Mouse (Mus musculus): Measurements from ENCODE around the gene Zfp952. TPM values are rescaled to one million over a fixed set of nuclear protein-coding genes. Genes with fewer than 3 reads are reported as not detected.

The Zfp952 gene
- polyA plus RNA-seq (2016; fragmentation: Nextera tagmentation; extraction: Ambion mirVana): 18.9 and 19.0 TPM in 2 replicates

GRCm38 (mm10) chr17:32992699-32993474, at the start of gene Zfp952:
TSS of gene Zfp952 (plus strand) at chr17:32993129.
- H3K4me3 ChIP-seq: peak within 1 kb of the TSS; percentile 77
- WGBS: 1% methylated on average over 21 of the region's 21 CpGs

DNA sequence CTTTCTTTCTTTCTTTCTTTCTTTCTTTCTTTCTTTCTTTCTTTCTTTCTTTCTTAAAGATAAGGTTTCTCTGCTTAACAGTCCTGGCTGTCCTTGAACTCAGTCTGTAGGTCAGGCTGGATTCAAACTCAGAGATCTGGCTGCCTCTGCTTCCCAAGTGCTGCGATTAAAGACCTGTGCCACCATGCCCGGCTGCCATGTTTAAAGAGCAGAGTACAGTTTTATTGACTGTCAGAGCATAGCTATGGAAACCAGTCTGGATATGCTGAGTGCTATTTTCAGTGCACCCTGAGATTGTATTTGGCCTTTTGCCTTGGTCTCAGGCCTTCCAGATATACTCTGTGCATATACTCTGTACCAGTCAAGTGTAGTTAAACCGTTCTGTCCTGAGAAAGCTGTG, 49.3 kb upstream of the Zfp952 start:
- no peaks in the 10 kb centered on the region for H3K4me1 ChIP-seq
- H3K9ac ChIP-seq (replicated peaks): no peak overlapping the region
- 90% methylated on average over 3 of the region's 3 CpGs for WGBS

More at GRCm38 (mm10) chr17:32992699-32993474, at the start of gene Zfp952:
- peaks cover 26% of the 10 kb centered on the region for H3K36me3 ChIP-seq
- H3K4me2 ChIP-seq (replicated peaks): peak within 1 kb of the TSS; percentile 85
- H3K4me1 ChIP-seq: peaks cover 11% of the 10 kb centered on the region
- H3K9me3 ChIP-seq: no peaks in the 10 kb centered on the region
- H3K27me3 ChIP-seq: no peaks in the 10 kb centered on the region; the same call in 1 of the 2 replicates
- peak; percentile 91 for ATAC-seq (ENCODE audit: low FRiP score, low read depth)
- peak within 1 kb of the TSS; percentile 63 for H3K9ac ChIP-seq (replicated peaks)
- peak within 1 kb of the TSS; percentile 57 for H3K27ac ChIP-seq (replicated peaks)

GRCm38 (mm10) chr17:32944402-32945035, 48.4 kb upstream of the Zfp952 start:
- no peaks in the 10 kb centered on the region; the same call in 1 of the 2 replicates for H3K27me3 ChIP-seq
- H3K9ac ChIP-seq (replicated peaks): no peak overlapping the region
- H3K9me3 ChIP-seq: no peaks in the 10 kb centered on the region
- H3K4me2 ChIP-seq (replicated peaks): no peak overlapping the region
- H3K4me1 ChIP-seq: no peaks in the 10 kb centered on the region
- WGBS: 75% methylated on average over 3 of the region's 3 CpGs
- no peak overlapping the region for H3K27ac ChIP-seq (replicated peaks)
- H3K36me3 ChIP-seq: no peaks in the 10 kb centered on the region
- no peak overlapping the region for H3K4me3 ChIP-seq
- ATAC-seq (ENCODE audit: low FRiP score, low read depth): no peak

More for the DNA sequence above, 49.3 kb upstream of the Zfp952 start:
- H3K4me3 ChIP-seq: no peak overlapping the region
- no peaks in the 10 kb centered on the region for H3K9me3 ChIP-seq
- no peaks in the 10 kb centered on the region; the same call in 1 of the 2 replicates for H3K27me3 ChIP-seq
- ATAC-seq (ENCODE audit: low FRiP score, low read depth): no peak
- no peaks in the 10 kb centered on the region for H3K36me3 ChIP-seq
- no peak overlapping the region for H3K4me2 ChIP-seq (replicated peaks)
- no peak overlapping the region for H3K27ac ChIP-seq (replicated peaks)

DNA sequence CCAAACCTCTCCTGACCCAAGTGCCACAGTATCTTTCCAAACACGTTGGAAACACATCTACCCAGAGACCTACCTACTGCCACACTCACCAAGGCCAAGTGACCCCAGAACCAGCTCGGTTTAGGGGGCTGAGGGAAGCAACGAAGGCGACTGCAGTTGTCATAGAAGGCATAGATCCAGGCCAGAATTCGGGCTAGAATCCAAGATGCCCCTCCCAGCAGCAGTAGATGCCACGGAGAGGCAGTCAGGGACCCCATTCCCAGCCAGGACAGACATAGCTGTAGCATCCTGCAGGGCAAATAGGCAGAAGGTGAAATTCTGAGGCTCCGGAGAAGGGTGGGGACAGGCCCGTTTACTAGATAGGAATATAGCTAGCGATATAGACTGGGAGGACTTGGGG, 46.2 kb upstream of the Zfp952 start:
- no peak overlapping the region for H3K27ac ChIP-seq (replicated peaks)
- H3K9me3 ChIP-seq: no peaks in the 10 kb centered on the region
- no peaks in the 10 kb centered on the region for H3K36me3 ChIP-seq
- peak overlapping the region; percentile 33 for H3K4me3 ChIP-seq
- no peaks in the 10 kb centered on the region for H3K4me1 ChIP-seq
- H3K9ac ChIP-seq (replicated peaks): no peak overlapping the region
- WGBS: 72% methylated on average over 9 of the region's 9 CpGs
- no peak for ATAC-seq (ENCODE audit: low FRiP score, low read depth)
- H3K27me3 ChIP-seq: no peaks in the 10 kb centered on the region; the same call in 1 of the 2 replicates
- peak overlapping the region; percentile 39 for H3K4me2 ChIP-seq (replicated peaks)

DNA sequence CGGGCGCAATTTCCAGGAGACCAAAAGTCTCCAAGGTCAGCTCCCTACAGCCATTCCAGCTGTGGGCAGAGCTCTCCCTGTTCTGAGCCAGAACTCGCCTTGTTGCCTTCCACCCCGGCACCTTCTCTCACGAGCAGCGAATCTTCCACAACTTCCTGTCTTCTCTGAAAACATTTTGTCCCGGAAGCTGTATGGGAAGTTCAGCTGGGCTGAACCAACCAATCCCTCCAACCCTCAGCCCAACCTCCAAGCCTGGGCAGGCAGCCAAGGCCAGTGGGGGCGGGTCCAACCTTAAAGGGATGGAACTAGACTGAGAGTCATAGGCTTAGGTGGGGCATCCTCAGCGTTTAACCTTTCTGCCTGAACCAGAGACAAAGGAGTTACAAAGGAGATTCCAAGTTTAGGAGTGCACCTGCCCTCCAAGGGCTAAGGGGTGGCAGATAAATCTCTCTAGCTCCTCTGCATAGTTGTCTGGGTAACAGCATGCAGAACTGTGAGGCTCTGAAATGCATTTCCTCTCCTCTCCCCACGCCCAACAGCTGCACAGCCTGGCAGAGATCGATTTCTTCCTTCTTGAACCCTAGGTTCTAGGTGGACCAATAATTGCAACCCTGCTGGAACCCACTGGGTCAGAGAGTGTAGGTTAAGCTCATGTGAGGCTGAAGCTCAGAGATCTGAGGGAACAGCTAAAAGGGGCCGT, 45.6 kb upstream of the Zfp952 start, which contains the start of gene Cyp4f13:
TSS of gene Cyp4f13 (minus strand) at position 188 of the 700 bp plus-strand sequence.
- 46% methylated on average over 12 of the region's 12 CpGs for WGBS
- Histone ChIP-seq H3K27ac (replicated peaks) (no peak within 1 kb of the TSS), H3K36me3 (no peaks in the 10 kb centered on the region), H3K4me3 (peak within 1 kb of the TSS; percentile 33), H3K9ac (replicated peaks) (no peak within 1 kb of the TSS), H3K27me3 (no peaks in the 10 kb centered on the region; the same call in 1 of the 2 replicates), H3K9me3 (no peaks in the 10 kb centered on the region), H3K4me1 (no peaks in the 10 kb centered on the region), H3K4me2 (replicated peaks) (peak within 1 kb of the TSS; percentile 39)
- ATAC-seq (ENCODE audit: low FRiP score, low read depth): 0 out of 2 replicates have a peak, but pooled peaks have one; percentile 44

- H3K4me1 ChIP-seq: no peaks in the 10 kb centered on the region
- H3K4me2 ChIP-seq (replicated peaks): no peak overlapping the region
- 93% methylated on average over 3 of the region's 3 CpGs for WGBS
- no peaks in the 10 kb centered on the region for H3K36me3 ChIP-seq
- H3K4me3 ChIP-seq: no peak overlapping the region
- H3K27ac ChIP-seq (replicated peaks): no peak overlapping the region
- no peaks in the 10 kb centered on the region; the same call in 1 of the 2 replicates for H3K27me3 ChIP-seq
- H3K9me3 ChIP-seq: no peaks in the 10 kb centered on the region
- ATAC-seq (ENCODE audit: low FRiP score, low read depth): no peak
- no peak overlapping the region for H3K9ac ChIP-seq (replicated peaks)
Observed at GRCm38 (mm10) chr17:32950136-32950535, 42.8 kb upstream of the Zfp952 start.

- WGBS: 81% methylated on average over 11 of the region's 11 CpGs
- no peak for ATAC-seq (ENCODE audit: low FRiP score, low read depth)
- no peak overlapping the region for H3K4me2 ChIP-seq (replicated peaks)
- no peaks in the 10 kb centered on the region for H3K9me3 ChIP-seq
- H3K9ac ChIP-seq (replicated peaks): no peak overlapping the region
- no peaks in the 10 kb centered on the region; the same call in 1 of the 2 replicates for H3K27me3 ChIP-seq
- H3K36me3 ChIP-seq: no peaks in the 10 kb centered on the region
- no peak overlapping the region for H3K27ac ChIP-seq (replicated peaks)
- H3K4me3 ChIP-seq: no peak overlapping the region
- H3K4me1 ChIP-seq: no peaks in the 10 kb centered on the region
Observed at GRCm38 (mm10) chr17:32951006-32951405, 41.9 kb upstream of the Zfp952 start.

- H3K9ac ChIP-seq (replicated peaks): no peak overlapping the region
- no peaks in the 10 kb centered on the region for H3K9me3 ChIP-seq
- no peak for ATAC-seq (ENCODE audit: low FRiP score, low read depth)
- 30% methylated on average over 16 of the region's 16 CpGs for WGBS
- no peak overlapping the region for H3K4me3 ChIP-seq
- H3K4me2 ChIP-seq (replicated peaks): no peak overlapping the region
- no peaks in the 10 kb centered on the region for H3K4me1 ChIP-seq
- no peak overlapping the region for H3K27ac ChIP-seq (replicated peaks)
- H3K27me3 ChIP-seq: no peaks in the 10 kb centered on the region; the same call in 1 of the 2 replicates
- no peaks in the 10 kb centered on the region for H3K36me3 ChIP-seq
Observed at GRCm38 (mm10) chr17:32951441-32951840, 41.5 kb upstream of the Zfp952 start.

DNA sequence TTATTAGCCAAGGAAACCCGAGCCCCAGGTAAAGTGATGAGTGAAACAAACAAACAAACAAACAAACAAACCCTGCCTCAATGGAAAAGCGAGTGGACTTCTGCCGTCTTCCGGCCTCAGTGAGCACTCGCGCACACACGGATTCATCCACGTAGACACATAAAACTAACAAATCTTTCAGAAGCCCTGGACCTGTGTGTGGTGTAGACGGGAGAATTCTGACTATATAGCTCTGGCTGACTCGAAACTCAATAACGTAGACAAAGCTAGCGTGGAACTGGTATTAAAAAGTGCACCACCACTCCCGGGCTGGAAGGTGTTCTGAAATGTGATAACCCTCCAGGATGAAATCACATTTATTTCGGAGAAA, 27.7 kb upstream of the Zfp952 start:
- ATAC-seq (ENCODE audit: low FRiP score, low read depth): peak; percentile 70; the same call in 1 of the 2 replicates

DNA sequence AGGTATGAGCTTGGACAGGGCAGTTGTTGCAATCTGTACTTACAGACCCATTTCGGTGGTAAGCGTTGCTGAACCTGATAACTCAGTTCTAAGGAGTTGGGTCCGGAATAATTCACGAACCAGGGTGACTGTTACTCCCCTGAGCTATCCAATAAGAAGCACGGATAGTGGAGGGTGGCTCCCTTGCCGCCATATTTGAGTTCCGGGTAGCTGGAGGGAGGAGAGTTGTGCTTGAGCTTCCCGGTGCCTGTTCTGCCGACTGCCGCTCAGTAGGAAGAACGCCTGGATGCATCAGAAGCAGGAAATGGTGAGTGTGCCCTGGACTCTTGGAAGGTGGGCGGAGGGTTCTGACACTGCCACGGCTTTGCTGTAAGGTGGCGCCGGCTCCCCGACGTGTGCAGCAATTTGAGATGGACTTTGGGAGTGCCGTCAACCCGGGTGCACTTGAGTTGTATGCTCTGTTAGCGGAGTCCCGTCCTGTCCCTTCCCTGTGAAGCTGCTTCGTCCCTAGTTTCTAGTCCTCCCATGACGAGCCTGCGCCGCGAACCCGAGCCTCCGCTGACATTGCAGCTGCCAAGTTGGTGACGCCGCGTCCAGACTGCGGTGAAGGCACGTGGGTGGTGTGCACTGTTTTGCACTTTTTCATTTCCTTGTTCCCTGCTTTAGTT, 27.2 kb upstream of the Zfp952 start, which contains the start of gene Zfp472:
TSS of gene Zfp472 (plus strand) at position 192 of the 668 bp plus-strand sequence.
- Histone ChIP-seq H3K4me2 (replicated peaks) (peak within 1 kb of the TSS; percentile 84), H3K9ac (replicated peaks) (peak within 1 kb of the TSS; percentile 72), H3K4me1 (peaks cover 21% of the 10 kb centered on the region), H3K36me3 (no peaks in the 10 kb centered on the region), H3K9me3 (no peaks in the 10 kb centered on the region), H3K27me3 (no peaks in the 10 kb centered on the region), H3K27ac (replicated peaks) (peak within 1 kb of the TSS; percentile 80), H3K4me3 (peak within 1 kb of the TSS; percentile 86)
- under 1% methylated on average over 33 of the region's 33 CpGs for WGBS
- peak; percentile 99 for ATAC-seq (ENCODE audit: low FRiP score, low read depth)

More for the DNA sequence above, 27.7 kb upstream of the Zfp952 start:
- peak overlapping the region; percentile 72 for H3K9ac ChIP-seq (replicated peaks)
- no peaks in the 10 kb centered on the region for H3K9me3 ChIP-seq
- no peak overlapping the region; the same call in 1 of the 2 replicates for H3K27ac ChIP-seq (replicated peaks)
- peak overlapping the region; percentile 86 for H3K4me3 ChIP-seq
- 1% methylated on average over 14 of the region's 14 CpGs for WGBS
- H3K4me1 ChIP-seq: peaks cover 21% of the 10 kb centered on the region
- H3K27me3 ChIP-seq: no peaks in the 10 kb centered on the region
- no peaks in the 10 kb centered on the region for H3K36me3 ChIP-seq
- H3K4me2 ChIP-seq (replicated peaks): peak overlapping the region; percentile 84

GRCm38 (mm10) chr17:32981361-32981760, 11.6 kb upstream of the Zfp952 start:
- ATAC-seq (ENCODE audit: low FRiP score, low read depth): no peak
- no peak overlapping the region for H3K27ac ChIP-seq (replicated peaks)
- peaks cover 36% of the 10 kb centered on the region for H3K36me3 ChIP-seq
- no peaks in the 10 kb centered on the region for H3K4me1 ChIP-seq
- 96% methylated on average over 4 of the region's 4 CpGs for WGBS
- H3K4me3 ChIP-seq: no peak overlapping the region
- no peaks in the 10 kb centered on the region for H3K9me3 ChIP-seq
- H3K27me3 ChIP-seq: no peaks in the 10 kb centered on the region
- H3K9ac ChIP-seq (replicated peaks): no peak overlapping the region
- no peak overlapping the region for H3K4me2 ChIP-seq (replicated peaks)

Data from midbrain, embryonic 12.5 days (tissue).